Mouse (Mus musculus) brain, embryonic 14.5 days (tissue): ENCODE results near the gene Cul1.

Experiments
- CTCF ChIP-seq: fragments of 200-500 bp; IDR thresholded peaks from 2 replicates; pipeline ENCODE4 v1.5.1; 2012; ENCODE audit warnings: inconsistent platforms, mild to moderate bottlenecking, moderate library complexity, borderline replicate concordance; ENCODE audit not compliant: insufficient read depth, insufficient read length; ENCODE audit errors: extremely low read depth
- POLR2A ChIP-seq: fragments of 200-500 bp; IDR thresholded peaks from 2 replicates; pipeline ENCODE4 v1.6.1; 2012; ENCODE audit warnings: mild to moderate bottlenecking, inconsistent platforms, borderline replicate concordance; ENCODE audit not compliant: poor library complexity, insufficient read depth, insufficient read length, severe bottlenecking; ENCODE audit errors: extremely low read depth

GRCm38 (mm10) chr6:47469760-47470159 lies 16.6 kb downstream of the Cul1 start:
- TF ChIP-seq CTCF, result no peak
- TF ChIP-seq POLR2A, result no peak
